Mouse (Mus musculus) lung, adult 2 months (tissue): Measurements from ENCODE around the gene Hist1h2ab. TPM values are rescaled to one million over a fixed set of nuclear protein-coding genes. Genes with fewer than 3 reads are reported as not detected.
"Not testable (repeated sequence)": the region's sequence is repeated elsewhere in the genome, so short reads cannot be mapped to it uniquely, and the experiment has no call there.

ENCODE experiments used
- DNase-seq: peaks from one replicate; pipeline ENCODE4 v3.0.0; 2022
- H3K4me1 ChIP-seq: fragments of 200-500 bp; 2 replicates; pipeline ENCODE4 v1.6.1; 2011; ENCODE audit warnings: low read length; ENCODE audit not compliant: control insufficient read depth, insufficient read depth
- H3K4me3 ChIP-seq: fragments of 200-500 bp; replicated peaks from 2 replicates; pipeline ENCODE3; 2011; ENCODE audit warnings: low read depth, mild to moderate bottlenecking, control low read depth, low read length; ENCODE audit errors: extremely low read depth
- CTCF ChIP-seq: fragments of 200-500 bp; IDR thresholded peaks from 2 replicates; pipeline ENCODE4 v1.5.1; 2011; ENCODE audit warnings: mild to moderate bottlenecking, low read length, control low read depth; ENCODE audit not compliant: insufficient read depth
- POLR2A ChIP-seq: fragments of 200-500 bp; IDR thresholded peaks from 2 replicates; pipeline ENCODE4 v1.6.1; 2011; ENCODE audit warnings: low read depth, mild to moderate bottlenecking, control low read depth, low read length, borderline replicate concordance; ENCODE audit errors: extremely low read depth
- WGBS: fragments of 180-500 bp; shearing (Covaris S2); methylation state at CpG from one replicate; pipeline ENCODE4 v1.1.7; 2018; 5-methylcytosine and 5-hydroxymethylcytosine counted together
- polyA plus RNA-seq: library from polyadenylated mRNA; depleted of rRNA; stranded (reverse); fragments of >200 nt; gene quantifications from 2 replicates; pipeline ENCODE4 v1.2.3, GENCODE M21; 2012

Gene Hist1h2ab
- polyA plus RNA-seq, 1 experiment: 2.0 TPM

GRCm38 (mm10) chr13:23760972-23761864 lies 10.3 kb downstream of the Hist1h2ab start, which contains the start of gene Hist1h4a:
TSS of gene Hist1h4a (minus strand) at chr13:23761230.
- peak; percentile 95 for DNase-seq
- Histone ChIP-seq H3K4me1 (peaks cover 2% of the 10 kb centered on the region), H3K4me3 (peak within 1 kb of the TSS; percentile 65)
- TF ChIP-seq CTCF: no peak
- peak; percentile 82 for TF ChIP-seq POLR2A
- under 1% methylated on average over 67 of the region's 72 CpGs for WGBS

- peak; percentile 46; the same call in 1 of the 2 replicates for TF ChIP-seq POLR2A
- peak; percentile 58 for DNase-seq
- peak within 1 kb of the TSS; percentile 65 for H3K4me3 ChIP-seq
- under 1% methylated on average over 30 of the region's 52 CpGs for WGBS
- H3K4me1 ChIP-seq: not testable (repeated sequence)
Observed at GRCm38 (mm10) chr13:23761871-23762821, 11.2 kb downstream of the Hist1h2ab start, which contains the start of gene Hist1h3a. TSS of gene Hist1h3a (minus strand) at chr13:23762386.

DNA sequence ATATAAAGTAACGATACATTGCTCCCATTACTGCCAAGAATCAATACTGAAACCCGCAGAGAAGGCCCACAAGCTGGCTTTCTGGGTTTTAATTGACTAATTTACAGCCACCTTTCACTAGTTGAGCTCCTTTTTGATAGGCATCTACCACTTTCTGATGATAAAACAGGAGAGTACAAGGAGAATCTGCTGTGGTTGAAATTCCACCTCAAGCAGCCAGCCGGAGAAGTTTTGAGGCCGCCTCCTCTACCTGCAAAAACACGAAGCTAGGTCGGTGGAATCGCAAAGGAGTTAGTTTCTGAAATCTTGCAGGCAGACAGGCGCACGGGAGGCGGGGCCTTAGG lies 12.3 kb downstream of the Hist1h2ab start:
- no peak for DNase-seq
- TF ChIP-seq POLR2A (no peak), CTCF (no peak)
- peak overlapping the region; percentile 80 for H3K4me3 ChIP-seq
- WGBS: 1% methylated on average over 10 of the region's 10 CpGs
- H3K4me1 ChIP-seq: peaks cover 2% of the 10 kb centered on the region; the same call in 1 of the 2 replicates

- Histone ChIP-seq H3K4me3 (peak within 1 kb of the TSS; percentile 80), H3K4me1 (peaks cover 2% of the 10 kb centered on the region; the same call in 1 of the 2 replicates)
- DNase-seq: peak; percentile 72
- WGBS: 3% methylated on average over 34 of the region's 34 CpGs
- TF ChIP-seq POLR2A (peak; percentile 77; the same call in 1 of the 2 replicates), CTCF (no peak)
Observed at GRCm38 (mm10) chr13:23763586-23764323, 12.8 kb downstream of the Hist1h2ab start, which contains the start of gene Hist1h1a. TSS of gene Hist1h1a (plus strand) at chr13:23763666.

- H3K4me3 ChIP-seq: no peak overlapping the region
- TF ChIP-seq POLR2A (no peak), CTCF (no peak)
- H3K4me1 ChIP-seq: peaks cover 2% of the 10 kb centered on the region; the same call in 1 of the 2 replicates
- DNase-seq: no peak
- 49% methylated on average over 12 of the region's 12 CpGs for WGBS
Observed at GRCm38 (mm10) chr13:23764324-23765171, 13.6 kb downstream of the Hist1h2ab start.

DNA sequence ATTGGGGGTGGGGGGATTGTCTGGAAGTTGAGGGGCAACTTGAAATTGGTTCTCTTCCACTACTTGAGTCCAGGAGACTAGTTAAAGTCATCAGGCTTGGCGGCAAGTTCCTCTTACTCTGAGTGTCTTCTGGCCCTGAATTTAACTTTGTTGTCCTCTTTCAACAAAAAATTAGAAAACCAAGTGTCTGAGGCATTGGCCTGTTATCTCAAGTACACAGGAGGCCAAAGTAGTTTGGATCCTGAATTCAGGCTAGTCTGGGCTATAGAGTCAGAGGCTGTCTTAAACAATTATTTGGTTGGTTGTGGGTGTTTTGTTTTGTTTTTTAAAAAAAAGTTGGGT lies 14.2 kb downstream of the Hist1h2ab start:
- WGBS: 69% methylated on average over 1 of the region's 1 CpGs
- DNase-seq: no peak
- TF ChIP-seq POLR2A (no peak), CTCF (no peak)
- Histone ChIP-seq H3K4me1 (peaks cover 2% of the 10 kb centered on the region; the same call in 1 of the 2 replicates), H3K4me3 (no peak overlapping the region)

- Histone ChIP-seq H3K4me1 (no peaks in the 10 kb centered on the region), H3K4me3 (no peak overlapping the region)
- DNase-seq: no peak
- TF ChIP-seq POLR2A (no peak), CTCF (no peak)
Observed at GRCm38 (mm10) chr13:23766772-23767171, 15.8 kb downstream of the Hist1h2ab start.

DNA sequence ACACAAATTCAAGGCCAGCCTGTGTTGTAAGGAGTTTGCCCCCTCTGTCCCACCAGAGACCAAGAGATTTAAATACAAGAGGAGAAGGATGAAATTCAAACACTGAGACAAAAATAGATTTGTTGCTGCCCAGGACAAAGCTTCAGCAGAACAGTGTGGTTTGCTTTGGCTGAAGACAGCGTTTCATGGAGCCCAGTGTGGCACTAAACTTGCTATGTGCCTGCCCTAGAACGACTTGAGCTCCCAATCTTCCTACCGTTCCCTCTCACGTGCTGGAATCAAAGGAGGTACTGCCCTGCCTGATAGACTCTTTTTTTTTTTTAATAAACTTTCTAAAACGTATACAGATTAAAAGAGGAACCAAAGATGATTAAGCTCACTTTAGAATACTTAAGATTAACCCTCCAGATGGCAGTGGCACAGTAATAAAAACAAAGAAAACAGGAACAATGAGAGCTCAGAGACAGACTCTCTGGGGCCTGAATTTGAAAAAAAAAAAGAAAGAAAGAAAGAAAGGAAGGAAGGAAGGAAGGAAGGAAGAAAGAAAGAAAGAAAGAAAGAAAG lies 18.0 kb downstream of the Hist1h2ab start:
- Histone ChIP-seq H3K4me1 (no peaks in the 10 kb centered on the region), H3K4me3 (no peak overlapping the region)
- no peak for TF ChIP-seq CTCF
- TF ChIP-seq POLR2A: no peak
- no peak for DNase-seq
- 38% methylated on average over 5 of the region's 5 CpGs for WGBS

- not testable (repeated sequence) for H3K4me3 ChIP-seq, H3K4me1 ChIP-seq, DNase-seq
- 90% methylated on average over 2 of the region's 2 CpGs for WGBS
Observed at GRCm38 (mm10) chr13:23769613-23770012, 18.7 kb downstream of the Hist1h2ab start, which contains the start of gene Trim38. TSS of gene Trim38 (plus strand) at chr13:23769913.
